Mouse (Mus musculus) hindbrain, postnatal 0 days (tissue): Measurements from ENCODE around the gene Asap2. TPM values are rescaled to one million over a fixed set of nuclear protein-coding genes. Genes with fewer than 3 reads are reported as not detected.
"Not testable (repeated sequence)": the region's sequence is repeated elsewhere in the genome, so short reads cannot be mapped to it uniquely, and the experiment has no call there.

Experiments used
- ATAC-seq: fragments of 200-750 bp; cut with Nextera tagmentation; 2 replicates; pipeline ENCODE4 v1.8.0; 2017; ENCODE audit warnings: mild to moderate bottlenecking, moderate TSS enrichment, moderate library complexity
- DNase-seq: peaks from one replicate; pipeline ENCODE4 v3.0.0-alpha.2; 2015; ENCODE audit warnings: low spot score
- H3K27ac ChIP-seq: fragments of 300-500 bp; sonication (generic); 2 replicates; pipeline ENCODE4 v1.5.1; 2014; ENCODE audit warnings: mild to moderate bottlenecking
- H3K27me3 ChIP-seq: fragments of 300-500 bp; sonication (generic); 2 replicates; pipeline ENCODE4 v1.6.1; 2014; ENCODE audit warnings: low read length, mixed read lengths; ENCODE audit not compliant: insufficient read depth
- H3K36me3 ChIP-seq: fragments of 300-500 bp; sonication (generic); 2 replicates; pipeline ENCODE4 v1.6.1; 2014; ENCODE audit warnings: low read length, mixed read lengths; ENCODE audit not compliant: insufficient read depth
- H3K4me1 ChIP-seq: fragments of 300-500 bp; sonication (generic); 2 replicates; pipeline ENCODE4 v1.6.1; 2014; ENCODE audit warnings: antibody characterized with exemption, low read length, mixed read lengths; ENCODE audit not compliant: insufficient read depth
- H3K4me2 ChIP-seq: fragments of 300-500 bp; sonication (generic); 2 replicates; pipeline ENCODE4 v1.6.1; 2014; ENCODE audit warnings: low read depth, mild to moderate bottlenecking, low read length, moderate library complexity, mixed read lengths
- H3K4me3 ChIP-seq: fragments of 300-500 bp; sonication (generic); 2 replicates; pipeline ENCODE4 v1.5.1; 2014; ENCODE audit warnings: low read length
- H3K9ac ChIP-seq: fragments of 300-500 bp; sonication (generic); replicated peaks from 2 replicates; pipeline ENCODE4 v1.6.1; 2014; ENCODE audit warnings: mild to moderate bottlenecking, low read length, moderate library complexity, mixed read lengths
- H3K9me3 ChIP-seq: fragments of 300-500 bp; sonication (generic); 2 replicates; pipeline ENCODE4 v1.6.1; 2016; ENCODE audit warnings: low read length, mixed read lengths
- CTCF ChIP-seq: IDR thresholded peaks from 2 replicates; pipeline ENCODE4 v1.5.1; 2016; ENCODE audit warnings: antibody characterized with exemption, control low read depth, low read depth
- WGBS: fragments of 180-500 bp; shearing (Covaris S2); extraction: QIAGEN DNeasy Blood & Tissue Kit; methylation state at CpG from one replicate; pipeline ENCODE4 v1.1.7; 2014; 5-methylcytosine and 5-hydroxymethylcytosine counted together
- polyA plus RNA-seq: library from polyadenylated mRNA; unstranded; fragments of >200 nt; fragmentation: Nextera tagmentation; extraction: Ambion mirVana; gene quantifications from 2 replicates; pipeline ENCODE4 v1.2.1, GENCODE M21; 2015
- total RNA-seq: library from RNA; depleted of rRNA; stranded (reverse); fragments of >200 nt; gene quantifications from 2 replicates; pipeline ENCODE4 v1.2.3, GENCODE M21; 2014; rRNA removed

The Asap2 gene
- total RNA-seq (20.0 and 22.8 TPM in 2 replicates), polyA plus RNA-seq (15.7 and 15.8 TPM in 2 replicates)

- H3K4me1 ChIP-seq, H3K27me3 ChIP-seq, H3K36me3 ChIP-seq, H3K9me3 ChIP-seq, H3K9ac ChIP-seq, ATAC-seq: not testable (repeated sequence)
- H3K27ac ChIP-seq, result peak within 1 kb of the TSS; percentile 64; the same call in 1 of the 2 replicates
- WGBS, result under 1% methylated on average over 21 of the region's 38 CpGs
- peak within 1 kb of the TSS; percentile 37 for H3K4me3 ChIP-seq
- H3K4me2 ChIP-seq, result peak within 1 kb of the TSS; percentile 38; the same call in 1 of the 2 replicates
- DNase-seq, result peak; percentile 1
These were observed at the start of gene Asap2 for GRCm38 (mm10) chr12:20990132-20990531. Asap2 (plus strand) TSS chr12:20990459.

GRCm38 (mm10) chr12:20947051-20947997, 42.9 kb upstream of the Asap2 start:
- H3K4me2 ChIP-seq, H3K27me3 ChIP-seq, H3K9me3 ChIP-seq, H3K36me3 ChIP-seq, DNase-seq, H3K9ac ChIP-seq, H3K4me3 ChIP-seq, H3K27ac ChIP-seq, H3K4me1 ChIP-seq, ATAC-seq: not testable (repeated sequence)
- WGBS, result 69% methylated on average over 9 of the region's 9 CpGs

GRCm38 (mm10) chr12:20990579-20990978, 320 bp downstream of the Asap2 start:
- peak overlapping the region; percentile 38; the same call in 1 of the 2 replicates for H3K4me2 ChIP-seq
- H3K4me1 ChIP-seq, H3K36me3 ChIP-seq, H3K9ac ChIP-seq, H3K27me3 ChIP-seq, H3K9me3 ChIP-seq, ATAC-seq: not testable (repeated sequence)
- peak overlapping the region; percentile 37 for H3K4me3 ChIP-seq
- 1% methylated on average over 41 of the region's 52 CpGs for WGBS
- H3K27ac ChIP-seq, result peak overlapping the region; percentile 64; the same call in 1 of the 2 replicates
- peak; percentile 1 for DNase-seq

- ATAC-seq, H3K4me1 ChIP-seq, H3K9ac ChIP-seq, H3K4me3 ChIP-seq, H3K27me3 ChIP-seq, H3K36me3 ChIP-seq, DNase-seq, H3K9me3 ChIP-seq, H3K27ac ChIP-seq, H3K4me2 ChIP-seq: not testable (repeated sequence)
- TF ChIP-seq CTCF, result peak; percentile 10; the same call in 1 of the 2 replicates
- 76% methylated on average over 6 of the region's 6 CpGs for WGBS
These were observed 40.6 kb downstream of the Asap2 start for GRCm38 (mm10) chr12:21030875-21031274.

- H3K9me3 ChIP-seq, ATAC-seq, H3K4me1 ChIP-seq, H3K27me3 ChIP-seq, H3K36me3 ChIP-seq, H3K4me2 ChIP-seq, H3K27ac ChIP-seq, H3K4me3 ChIP-seq, H3K9ac ChIP-seq, DNase-seq: not testable (repeated sequence)
- WGBS, result 96% methylated on average over 9 of the region's 9 CpGs
These were observed 56.5 kb downstream of the Asap2 start for GRCm38 (mm10) chr12:21046716-21047115.

GRCm38 (mm10) chr12:21075731-21076130, 85.5 kb downstream of the Asap2 start:
- WGBS, result 32% methylated on average over 4 of the region's 4 CpGs
- not testable (repeated sequence) for H3K27ac ChIP-seq, H3K9ac ChIP-seq, H3K4me3 ChIP-seq, ATAC-seq, H3K27me3 ChIP-seq, H3K9me3 ChIP-seq, H3K36me3 ChIP-seq, H3K4me2 ChIP-seq, H3K4me1 ChIP-seq
- DNase-seq, result peak; percentile 78
- TF ChIP-seq CTCF, result peak; percentile 63

- not testable (repeated sequence) for H3K9ac ChIP-seq, DNase-seq, H3K4me1 ChIP-seq, H3K27me3 ChIP-seq, H3K4me3 ChIP-seq, H3K27ac ChIP-seq, H3K4me2 ChIP-seq, H3K36me3 ChIP-seq, ATAC-seq, H3K9me3 ChIP-seq
- WGBS, result 23% methylated on average over 1 of the region's 1 CpGs
These were observed 99.9 kb downstream of the Asap2 start for GRCm38 (mm10) chr12:21090168-21090567.

GRCm38 (mm10) chr12:21092446-21092845, 102.2 kb downstream of the Asap2 start:
- not testable (repeated sequence) for DNase-seq, H3K4me2 ChIP-seq, H3K36me3 ChIP-seq, H3K27ac ChIP-seq, H3K4me1 ChIP-seq, H3K4me3 ChIP-seq, H3K9me3 ChIP-seq, H3K27me3 ChIP-seq, ATAC-seq, H3K9ac ChIP-seq
- 92% methylated on average over 1 of the region's 1 CpGs for WGBS

- ATAC-seq, result not testable (repeated sequence)
- WGBS, result 46% methylated on average over 3 of the region's 3 CpGs
These were observed 107.6 kb downstream of the Asap2 start for GRCm38 (mm10) chr12:21097806-21098325.

More at GRCm38 (mm10) chr12:21097806-21098325, 107.6 kb downstream of the Asap2 start:
- H3K4me3 ChIP-seq, H3K27me3 ChIP-seq, H3K9ac ChIP-seq, H3K36me3 ChIP-seq, H3K9me3 ChIP-seq, DNase-seq, H3K4me2 ChIP-seq, H3K27ac ChIP-seq, H3K4me1 ChIP-seq: not testable (repeated sequence)
